Mouse (Mus musculus): ENCODE data around the gene Ppp4r1.

Gene Ppp4r1

DNA sequence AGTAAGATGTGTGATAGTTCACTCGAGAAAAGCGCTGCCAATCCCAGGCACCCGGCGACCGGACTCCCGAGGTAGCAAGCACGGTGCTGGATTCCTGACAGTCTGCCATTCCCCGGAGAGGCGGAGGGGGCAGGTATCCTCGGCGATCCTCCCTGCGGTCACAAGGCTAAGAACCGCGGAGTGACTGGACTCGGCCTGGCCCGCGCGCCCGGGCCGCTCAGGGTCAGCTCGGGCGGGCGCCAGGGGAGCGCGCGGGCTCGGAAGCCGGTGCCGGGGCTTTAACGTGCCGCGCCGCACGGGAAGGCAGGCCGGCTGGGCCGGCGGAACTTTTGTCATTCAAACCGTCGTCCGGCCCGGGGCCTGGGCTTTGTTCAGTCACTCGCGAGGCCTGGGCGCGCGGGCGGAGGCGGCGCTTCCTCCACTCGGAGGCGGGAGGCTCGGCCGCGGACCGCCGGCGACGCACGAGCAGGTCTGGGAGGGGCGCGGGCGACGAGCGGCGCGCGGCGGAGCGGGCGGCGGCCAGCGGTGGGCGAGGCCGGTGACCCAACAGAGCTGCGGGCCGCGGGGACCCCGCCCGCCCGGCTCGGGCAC, at the start of gene Ppp4r1:
TSS of gene Ppp4r1 (plus strand) at position 23 of the 591 bp plus-strand sequence.
- DNase-seq (ENCODE audit: low spot score in 2 of 2): peak; percentile 68 to 69

DNA sequence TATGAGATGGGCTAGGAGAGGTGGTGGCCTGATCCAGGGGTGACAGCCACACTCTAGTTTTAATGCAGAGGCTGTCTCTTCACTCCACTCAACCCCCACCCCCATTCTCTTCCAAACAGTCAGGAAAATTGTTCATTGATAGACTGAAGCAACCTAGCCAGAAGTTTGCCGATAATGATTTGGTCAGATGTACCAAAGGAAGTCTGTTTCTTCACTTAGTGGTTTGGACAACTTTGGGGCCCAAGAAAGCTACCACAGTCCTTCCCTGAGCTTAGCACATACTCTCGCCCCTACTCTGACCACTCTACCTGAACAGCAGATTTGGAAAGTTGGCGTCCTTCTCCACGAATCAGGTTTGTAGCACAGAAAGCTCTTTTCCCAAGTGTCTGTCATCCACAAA, 49.7 kb upstream of the Ppp4r1 start:
- DNase-seq (ENCODE audit: low spot score in 2 of 2): no peak

DNA sequence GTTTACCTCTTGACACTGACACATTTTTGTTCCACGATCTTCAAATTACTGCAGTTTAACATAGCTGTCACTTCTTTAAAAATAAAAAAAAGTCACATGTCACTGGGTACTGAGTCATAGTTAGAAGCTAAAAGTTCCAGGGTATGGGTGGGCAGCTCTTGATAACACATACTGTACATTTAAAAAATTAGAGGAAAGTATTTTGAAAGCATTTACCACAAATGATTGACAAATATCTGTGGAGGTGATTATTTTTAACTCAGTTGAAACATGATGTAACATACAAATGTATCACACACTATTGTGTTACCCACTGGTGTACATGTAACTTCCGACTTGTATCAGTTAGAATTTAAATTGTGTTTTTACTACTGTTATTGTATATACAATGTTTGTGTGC, 47.3 kb upstream of the Ppp4r1 start:
- DNase-seq (ENCODE audit: low spot score in 2 of 2): no peak

DNA sequence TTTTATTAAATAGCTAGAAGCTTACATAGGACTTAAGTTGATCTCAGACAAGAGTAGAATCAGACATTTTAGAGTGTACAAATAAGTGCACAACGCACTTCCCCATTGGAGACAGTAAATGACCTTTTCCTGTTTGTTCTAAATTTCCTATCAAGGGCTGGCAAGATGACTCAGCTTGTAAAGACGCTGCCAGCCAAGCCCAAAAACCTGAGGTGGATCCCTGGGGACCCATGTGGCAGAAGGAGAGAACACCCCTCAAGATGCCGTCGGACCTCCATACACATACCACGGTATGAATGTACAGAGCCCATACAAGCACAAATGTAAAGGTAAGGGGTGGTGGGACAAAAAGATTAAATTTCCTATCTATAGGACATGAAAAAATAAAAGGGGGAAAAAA, 45.2 kb upstream of the Ppp4r1 start:
- no peak for DNase-seq (ENCODE audit: low spot score in 2 of 2)

DNA sequence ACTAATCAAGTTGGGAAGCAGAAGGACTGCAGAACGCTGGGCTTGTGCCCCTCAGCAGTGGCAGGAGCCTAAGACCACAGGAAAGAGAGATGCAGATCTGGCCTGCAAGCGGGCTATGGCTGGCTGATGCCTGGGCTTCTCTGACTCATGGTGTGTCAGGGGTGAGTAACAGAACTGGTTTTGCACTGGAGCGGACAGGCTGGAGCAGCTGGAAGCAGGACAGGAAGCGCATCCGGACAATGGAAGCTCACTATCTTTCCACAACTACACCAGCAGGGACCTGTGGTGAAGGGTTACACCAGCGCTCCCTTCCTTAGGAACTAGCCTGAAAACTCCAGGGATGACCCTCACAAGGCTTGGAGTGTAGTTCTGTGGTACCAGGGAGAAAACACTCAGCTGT, 44.8 kb upstream of the Ppp4r1 start:
- DNase-seq (ENCODE audit: low spot score in 2 of 2): no peak

DNA sequence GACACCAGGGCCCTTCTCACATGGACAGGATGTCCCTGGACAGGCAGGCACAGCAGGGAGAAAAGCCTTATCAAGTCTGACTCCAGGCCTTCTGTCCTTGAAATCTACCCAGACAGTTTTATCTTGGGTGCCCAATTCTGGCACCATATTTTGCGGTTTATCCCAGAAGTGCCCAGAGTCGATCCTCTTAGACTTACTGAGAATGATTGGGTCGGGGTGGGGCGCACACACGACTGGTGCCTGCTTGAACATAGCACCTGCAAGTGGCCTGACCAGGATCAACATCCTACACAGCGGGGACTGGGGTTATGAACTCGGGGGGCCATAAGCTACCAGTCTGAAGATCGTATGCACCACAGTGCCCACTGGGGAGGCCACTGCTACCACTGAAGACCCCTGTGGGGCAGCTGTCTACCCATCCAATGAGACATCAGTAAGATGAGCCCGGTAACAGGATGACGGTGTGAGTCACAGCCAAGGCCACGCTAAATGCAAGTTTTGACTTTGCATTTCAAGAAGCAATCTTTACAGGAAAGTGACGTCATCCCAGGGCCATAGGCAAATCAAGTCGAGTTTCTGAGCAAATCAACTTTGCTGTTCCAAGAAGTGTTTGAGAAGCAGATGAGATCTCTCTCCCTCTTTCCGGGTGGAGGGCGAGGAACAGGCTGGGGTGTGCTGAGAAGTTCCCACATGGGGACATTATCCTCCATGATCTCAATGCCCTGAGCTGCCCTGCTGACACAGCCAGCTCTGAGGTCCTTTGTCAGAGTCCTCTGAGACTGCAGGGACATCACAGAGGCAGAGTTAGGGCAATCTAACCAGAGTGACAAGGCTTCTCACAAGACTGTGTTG, 42.3 kb upstream of the Ppp4r1 start:
- DNase-seq (ENCODE audit: low spot score in 2 of 2): no peak

DNA sequence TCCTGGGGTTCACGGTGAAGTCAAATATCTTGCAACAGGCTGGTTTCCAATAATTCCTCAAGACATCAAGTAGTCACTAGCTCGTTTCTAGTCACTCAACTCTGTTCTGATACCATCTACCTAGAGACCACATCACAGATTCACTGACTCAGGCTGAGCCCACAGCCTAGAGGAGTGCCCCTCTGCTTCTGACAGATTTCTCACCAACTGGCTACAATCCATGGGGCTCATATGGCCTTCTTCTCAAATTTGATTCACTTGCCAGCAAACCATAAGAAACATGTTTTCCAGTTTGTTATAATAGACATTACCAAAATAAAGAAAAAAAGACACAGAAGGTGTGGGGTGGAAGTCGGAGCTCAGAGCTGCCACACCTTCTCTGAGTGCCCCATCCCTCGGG, 40.8 kb upstream of the Ppp4r1 start:
- DNase-seq (ENCODE audit: low spot score in 2 of 2): no peak

DNA sequence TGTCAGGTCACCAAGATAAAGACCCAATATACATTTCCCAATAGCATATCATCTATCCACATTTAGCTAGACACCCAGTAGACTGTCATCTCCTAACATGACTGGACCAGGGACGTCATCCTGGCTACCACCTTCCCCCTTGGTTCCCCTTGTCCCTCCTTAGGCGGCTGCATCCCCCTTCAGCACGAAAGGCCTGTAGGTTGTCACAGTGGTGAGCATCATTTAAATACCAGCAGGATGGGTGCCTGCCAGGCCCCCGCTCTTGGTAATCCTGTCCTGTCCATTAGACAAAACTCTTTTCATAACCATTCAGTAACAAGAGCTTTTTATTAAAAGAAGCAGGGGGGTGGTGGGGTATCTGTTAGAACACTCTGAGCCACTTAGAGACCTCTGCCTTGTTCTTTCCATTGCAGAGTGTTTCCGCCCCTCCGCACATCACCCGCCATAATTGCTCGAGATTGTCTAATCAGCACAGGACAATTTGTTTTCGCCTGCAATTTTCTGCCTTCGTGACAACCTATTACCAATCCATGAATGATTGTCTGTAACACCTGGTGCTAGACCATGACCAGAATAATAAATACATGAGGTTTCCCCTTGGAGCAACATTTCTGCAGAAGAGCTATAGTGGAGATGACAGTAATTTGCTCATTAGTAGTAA, 40.0 kb upstream of the Ppp4r1 start:
- no peak for DNase-seq (ENCODE audit: low spot score in 2 of 2)

DNA sequence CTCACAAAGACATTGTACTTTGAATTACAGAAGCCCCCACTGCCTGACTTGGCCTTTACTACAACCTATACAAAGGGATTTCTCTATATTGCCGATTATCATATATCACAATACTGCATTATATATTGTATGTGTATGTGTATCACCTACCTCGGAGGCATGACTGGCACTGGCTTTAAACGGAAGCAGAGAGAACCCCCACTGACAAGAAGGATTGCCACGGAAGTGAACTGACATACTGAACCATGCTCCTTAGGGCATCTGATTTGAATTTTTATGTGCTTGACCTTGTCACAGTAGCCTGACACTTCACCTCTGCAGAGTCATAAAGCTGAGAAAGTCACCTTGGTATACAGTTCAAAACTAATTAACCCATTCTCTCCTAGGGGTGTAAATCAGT, 39.4 kb upstream of the Ppp4r1 start:
- no peak for DNase-seq (ENCODE audit: low spot score in 2 of 2)

DNA sequence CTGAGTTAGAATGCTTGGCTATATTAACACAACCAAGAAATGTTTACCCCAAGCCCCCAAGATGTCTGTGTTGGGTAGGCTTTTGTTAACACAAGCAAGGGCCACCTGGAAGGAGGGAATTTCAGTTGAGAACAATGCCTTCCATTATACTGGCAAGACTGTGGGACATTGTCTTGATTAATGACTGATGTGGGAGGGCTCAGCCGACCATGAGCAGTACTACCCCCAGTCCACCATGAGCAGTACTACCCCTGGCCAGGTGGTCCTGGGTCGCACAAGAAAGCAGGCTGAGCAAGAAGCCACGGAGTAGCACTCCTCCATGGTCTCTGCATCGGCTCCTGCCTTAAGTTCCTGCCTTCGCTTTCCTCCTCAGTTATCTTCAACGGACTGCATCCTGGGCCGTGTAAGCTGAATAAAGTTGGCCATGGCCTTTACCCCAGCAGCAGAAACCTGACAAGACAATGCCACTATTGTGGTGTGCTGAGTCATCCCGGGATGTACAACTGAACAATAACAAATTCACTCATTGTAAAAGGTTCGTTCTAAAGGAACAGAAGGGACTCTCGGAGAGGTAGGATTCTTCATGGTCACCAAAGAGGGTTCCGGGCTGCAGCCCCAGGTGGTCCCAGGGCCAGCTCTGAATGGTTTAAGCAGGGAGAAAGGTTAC, 38.6 kb upstream of the Ppp4r1 start:
- DNase-seq (ENCODE audit: low spot score in 2 of 2): no peak

DNA sequence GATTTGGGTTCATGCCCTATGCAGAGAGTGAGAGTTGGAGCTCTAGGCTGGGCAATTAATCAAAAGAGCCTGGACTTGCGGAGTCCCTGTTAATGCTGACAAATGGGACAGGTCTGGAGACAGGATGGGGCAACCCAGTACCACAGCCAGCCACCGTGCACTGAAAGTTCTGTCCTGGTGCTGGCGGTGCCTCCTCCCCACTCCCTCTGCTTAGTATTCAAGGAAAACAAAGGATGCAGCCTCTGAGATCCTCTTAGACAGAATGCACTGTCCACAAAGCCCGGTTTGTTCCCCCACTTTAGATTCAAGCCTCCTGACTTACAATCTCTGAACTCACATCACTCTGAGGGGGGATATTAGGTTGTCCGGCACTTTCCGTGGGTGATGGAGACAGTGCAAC, 36.1 kb upstream of the Ppp4r1 start:
- no peak for DNase-seq (ENCODE audit: low spot score in 2 of 2)

DNA sequence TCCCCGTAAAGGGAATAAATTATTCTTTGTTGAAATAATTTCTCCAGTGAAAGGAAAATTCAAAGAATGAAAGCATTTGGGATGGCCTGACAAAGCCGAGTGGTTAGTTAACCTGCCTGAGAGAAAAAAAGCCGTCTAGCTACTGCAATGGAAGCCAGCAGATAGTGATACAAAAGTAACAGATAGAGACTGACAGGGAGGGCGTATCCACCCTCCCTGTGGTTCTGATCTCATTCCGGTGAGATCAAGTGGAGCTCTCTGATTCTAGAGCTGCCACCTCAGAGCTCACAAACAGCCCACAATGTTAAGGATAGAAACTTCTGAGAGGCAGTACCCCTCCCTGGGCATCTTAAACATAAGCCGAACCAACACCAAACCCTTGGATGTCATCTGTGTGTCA, 33.4 kb upstream of the Ppp4r1 start:
- no peak for DNase-seq (ENCODE audit: low spot score in 2 of 2)

DNA sequence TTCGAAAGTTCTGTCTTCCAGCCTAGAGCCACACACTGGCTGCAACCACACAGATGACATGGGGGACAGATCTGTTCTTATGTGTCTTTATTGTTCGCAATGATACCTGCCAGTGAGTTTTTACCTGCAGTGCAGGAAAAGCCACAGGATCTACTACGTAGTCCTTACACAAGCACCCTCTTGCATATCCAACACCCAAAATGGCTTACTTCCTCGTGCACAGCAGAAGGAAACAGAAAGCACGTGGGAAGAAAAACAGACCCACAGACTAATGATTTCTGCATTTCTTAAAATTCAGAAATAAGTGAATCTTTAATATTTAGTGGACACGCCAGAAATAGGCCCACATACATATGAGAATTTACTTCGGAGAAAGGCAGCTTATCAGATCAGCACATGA, 32.6 kb upstream of the Ppp4r1 start:
- DNase-seq (ENCODE audit: low spot score in 2 of 2): no peak

DNA sequence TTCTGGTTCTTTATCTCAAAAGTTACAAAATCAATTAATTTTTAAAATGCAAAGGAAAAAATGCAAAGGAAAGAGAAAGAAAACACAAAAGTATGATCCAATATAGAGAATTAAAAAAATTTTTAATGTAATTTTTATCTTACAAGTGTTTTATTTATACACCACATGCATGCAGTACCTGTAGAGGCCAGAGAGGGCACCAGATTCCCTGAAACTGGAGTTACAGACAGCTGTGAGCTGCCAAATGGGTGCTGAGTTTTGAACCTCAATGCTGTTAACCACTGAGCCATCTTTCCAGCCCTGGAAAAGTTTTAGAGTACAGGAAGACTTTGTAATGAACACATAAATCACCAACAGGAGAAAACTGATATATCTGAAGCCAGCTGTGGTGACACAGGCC, 32.1 kb upstream of the Ppp4r1 start:
- no peak for DNase-seq (ENCODE audit: low spot score in 2 of 2)

DNA sequence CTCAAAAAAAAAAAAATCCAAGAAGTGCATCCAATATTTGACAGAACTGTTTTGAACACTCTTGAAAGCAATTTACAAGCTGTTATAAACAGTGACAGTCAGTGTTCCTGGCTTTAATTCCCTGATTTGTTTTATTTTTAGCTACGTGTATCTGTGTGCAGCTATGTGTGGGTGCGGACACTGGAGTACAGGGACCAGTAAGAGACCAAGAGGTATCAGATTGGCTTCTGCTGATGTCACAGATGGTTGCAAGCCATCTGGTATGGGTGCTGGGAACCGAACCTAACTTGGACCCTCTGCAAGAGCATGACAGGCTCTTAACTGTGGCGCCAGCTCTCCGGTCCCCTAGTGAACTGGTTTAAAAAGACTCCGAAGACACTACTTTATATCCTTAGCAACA, 29.2 kb upstream of the Ppp4r1 start:
- no peak for DNase-seq (ENCODE audit: low spot score in 2 of 2)

DNA sequence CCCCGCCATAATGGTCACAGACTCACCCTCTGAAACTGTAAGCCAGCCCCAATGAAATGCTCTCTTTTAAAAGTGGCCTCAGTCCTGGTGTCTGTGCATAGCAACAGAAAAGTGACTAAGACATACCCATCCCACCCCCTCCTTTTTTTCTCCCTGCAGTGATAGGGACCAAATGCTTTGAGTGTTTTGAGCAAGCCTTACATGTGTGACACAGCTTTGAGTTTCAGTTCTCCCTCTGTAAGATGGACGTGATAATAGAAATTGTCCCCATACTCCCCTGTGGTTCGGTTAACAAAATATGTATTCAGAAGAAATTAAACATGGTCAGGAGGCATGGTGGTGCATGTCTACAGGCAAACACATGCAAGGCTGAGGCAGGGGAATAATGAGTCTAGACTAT, 26.5 kb upstream of the Ppp4r1 start:
- DNase-seq (ENCODE audit: low spot score in 2 of 2): no peak

DNA sequence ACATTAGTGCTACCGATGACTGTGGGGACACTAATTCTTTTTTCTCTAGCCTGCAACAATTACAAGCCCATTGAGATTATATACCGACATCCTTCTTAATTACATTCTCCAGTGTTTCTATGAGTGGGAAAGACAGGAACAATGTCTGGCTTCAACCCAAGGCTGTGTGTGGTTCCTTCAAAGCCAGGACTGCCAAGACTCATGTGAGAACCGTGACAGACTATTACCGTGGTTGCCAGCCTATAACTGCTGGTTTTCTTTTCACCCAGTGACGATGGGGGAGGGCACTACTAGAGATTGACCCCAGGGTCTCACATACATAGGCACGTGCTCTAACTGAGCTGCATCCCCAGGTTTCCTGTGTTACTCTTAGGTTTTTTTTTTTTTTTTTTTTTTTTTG, 25.2 kb upstream of the Ppp4r1 start:
- no peak for DNase-seq (ENCODE audit: low spot score in 2 of 2)

DNA sequence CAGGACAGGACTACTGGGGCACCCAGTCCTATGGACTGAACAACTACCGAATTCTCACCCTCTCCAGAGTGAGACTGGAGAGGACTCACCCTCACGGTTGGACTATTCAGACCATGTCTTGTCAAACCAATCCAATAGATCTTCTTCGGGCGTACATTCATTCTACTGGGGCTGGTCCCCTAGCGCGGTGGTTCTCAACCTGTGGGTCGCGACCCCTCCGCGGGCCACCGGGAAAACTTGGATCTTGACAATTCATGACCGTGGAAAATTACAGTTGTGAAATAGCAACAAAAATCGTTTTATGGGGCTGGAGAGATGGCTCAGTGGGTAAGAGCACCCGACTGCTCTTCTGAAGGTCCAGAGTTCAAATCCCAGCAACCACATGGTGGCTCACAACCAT, 19.2 kb upstream of the Ppp4r1 start:
- DNase-seq (ENCODE audit: low spot score in 2 of 2): no peak

DNA sequence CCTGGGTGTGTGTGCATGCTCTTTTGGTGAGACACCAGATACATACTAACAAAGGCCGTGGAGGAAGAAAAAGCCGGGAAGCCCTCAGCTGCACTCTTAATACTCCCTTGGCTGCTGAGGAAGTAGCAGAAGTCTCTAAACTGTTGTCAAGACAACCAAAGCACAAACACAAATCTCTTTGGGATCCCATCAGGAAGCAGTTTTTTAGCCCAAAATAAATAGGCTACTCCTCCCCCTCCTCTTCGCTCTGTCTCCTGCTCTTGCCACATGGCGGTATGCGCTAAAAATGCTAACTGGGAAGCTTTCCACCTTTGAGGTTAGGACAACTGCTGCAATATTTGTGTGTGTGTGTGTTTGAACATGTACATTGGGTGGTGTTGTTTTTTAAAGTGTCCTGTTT, 13.9 kb upstream of the Ppp4r1 start:
- DNase-seq (ENCODE audit: low spot score in 2 of 2): peak; percentile 39 to 69

DNA sequence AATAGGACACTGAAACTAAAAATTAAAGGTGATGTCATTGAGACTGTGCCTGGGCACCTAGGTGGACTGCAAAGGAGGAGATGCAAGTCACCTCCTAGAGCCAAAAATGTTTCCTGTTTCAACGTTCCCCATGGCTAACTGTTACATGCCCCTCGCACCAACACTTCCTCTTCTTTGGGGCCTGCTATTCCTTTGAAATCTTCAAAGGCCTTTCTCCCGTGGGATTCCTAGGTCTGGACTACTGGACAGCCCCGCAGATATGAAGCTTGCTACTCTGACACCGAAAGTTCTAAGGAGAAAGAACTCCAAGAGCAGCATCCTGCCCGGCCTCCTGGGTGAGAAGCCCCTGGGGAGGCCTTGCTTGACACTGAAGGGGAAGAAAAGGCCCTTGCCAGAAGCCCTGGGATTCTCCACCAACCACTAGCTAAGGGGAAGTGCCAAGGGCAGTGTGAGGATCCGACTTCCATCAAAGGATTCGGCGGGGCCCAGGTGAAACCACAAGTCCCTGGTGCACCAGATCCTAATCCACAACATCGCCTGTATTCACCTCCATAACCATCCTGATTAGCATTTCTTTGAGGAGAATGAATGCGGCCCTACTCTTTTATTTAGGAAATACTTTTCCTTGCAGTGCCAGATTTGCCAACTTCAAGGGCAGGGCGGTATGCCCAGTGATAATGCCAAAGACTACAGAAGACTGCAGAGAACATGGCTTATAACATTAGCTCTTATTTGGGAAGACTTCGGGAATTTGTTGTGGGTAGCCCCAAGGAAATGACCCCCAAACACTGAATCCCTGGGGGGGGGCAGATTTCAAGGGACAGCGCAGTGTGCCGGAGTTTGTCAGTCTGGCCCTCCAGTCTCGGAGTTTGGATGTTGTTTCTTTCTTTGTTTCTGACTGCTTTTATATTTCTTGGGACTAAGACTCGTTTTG, 11.1 kb upstream of the Ppp4r1 start:
- no peak for DNase-seq (ENCODE audit: low spot score in 2 of 2)

Measured in right cerebral cortex, postnatal 36 days (tissue).